Comparison of ENCODE assay signal across 8 mouse cellular contexts in genomic region chr11:117349429-117350363, GRCm38 (mm10).
DNase-seq lines count a peak whose midpoint lies in the region; ATAC-seq and TF ChIP-seq lines count a peak whose summit lies in the region.

No protein-coding gene starts in this region.

- H3K4me2 ChIP-seq in forebrain, postnatal 0 days (ENCODE audit: low read depth), result no peak overlapping the region

- no peaks in the 10 kb centered on the region for H3K27me3 ChIP-seq in forebrain, postnatal 0 days (ENCODE audit: insufficient read depth, low read length)

- H3K4me3 ChIP-seq in forebrain, postnatal 0 days (ENCODE audit: low read depth, low read length), result no peak overlapping the region

- peaks cover 33% of the 10 kb centered on the region for H3K36me3 ChIP-seq in forebrain, postnatal 0 days (ENCODE audit: insufficient read depth)

- 0 out of 2 replicates have a peak overlapping the region, but pooled peaks have one; percentile 50 for H3K27ac ChIP-seq in forebrain, postnatal 0 days (ENCODE audit: low read depth, low read length)

- H3K9me3 ChIP-seq in forebrain, postnatal 0 days (ENCODE audit: low read length), result no peaks in the 10 kb centered on the region

- no peak for ATAC-seq in forebrain, postnatal 0 days
- peak; percentile 45 for ATAC-seq in megakaryocyte, adult 5-6 weeks (ENCODE audit: poor library complexity, severe bottlenecking)

- 53% methylated on average over 20 of the region's 20 CpGs for WGBS in forebrain, postnatal 0 days

- no peak overlapping the region for H3K9ac ChIP-seq in forebrain, postnatal 0 days

- peak; percentile 60 for DNase-seq in embryo, embryonic 10 days (ENCODE audit: low spot score)
- no peak for DNase-seq in embryo, embryonic 9.5 days (ENCODE audit: extremely low spot score)
- peak; percentile 61 for DNase-seq in 3T3-L1 (ENCODE audit: low read depth, low spot score)
- DNase-seq in forebrain, postnatal 0 days, result no peak
- no peak for DNase-seq in ovary, postnatal 10 days (ENCODE audit: low spot score)
- no peak for DNase-seq in cerebellum, adult 11 months
- no peak for DNase-seq in kidney, adult 18-20 months

- H3K4me1 ChIP-seq in forebrain, postnatal 0 days (ENCODE audit: insufficient read depth), result peaks cover 21% of the 10 kb centered on the region

- no peak for TF ChIP-seq CTCF in forebrain, postnatal 0 days (IDR thresholded peaks at IDR 0.05; ENCODE audit: low read depth)

Comparison
In these comparisons a context has a peak if more than half of its experiments do, and no peak if none do; other contexts are left out.
1. DNase-seq: peak in embryo, embryonic 10 days (single experiment) and 3T3-L1 (single experiment); none in embryo, embryonic 9.5 days (single experiment), forebrain, postnatal 0 days (single experiment), ovary, postnatal 10 days (single experiment), cerebellum, adult 11 months (single experiment) and kidney, adult 18-20 months (single experiment).